Mouse (Mus musculus) left cerebral cortex, adult 8-10 months (tissue): ENCODE measurements around the gene Dclk2. TPM values are rescaled to one million over a fixed set of nuclear protein-coding genes. Genes with fewer than 3 reads are reported as not detected.

ENCODE experiments used
- DNase-seq, 2 experiments: peaks; one replicate each; pipeline ENCODE4 v3.0.0; 2022; ENCODE audit warnings: low spot score in 2 of 2
- total RNA-seq, 4 experiments: library from RNA; stranded (reverse); gene quantifications; 2 replicates each; pipeline ENCODE4 v1.2.4; 2022

The Dclk2 gene
- total RNA-seq, 4 experiments from 2014 or later: 61.3 to 67.7 (median 64.5) TPM

DNA sequence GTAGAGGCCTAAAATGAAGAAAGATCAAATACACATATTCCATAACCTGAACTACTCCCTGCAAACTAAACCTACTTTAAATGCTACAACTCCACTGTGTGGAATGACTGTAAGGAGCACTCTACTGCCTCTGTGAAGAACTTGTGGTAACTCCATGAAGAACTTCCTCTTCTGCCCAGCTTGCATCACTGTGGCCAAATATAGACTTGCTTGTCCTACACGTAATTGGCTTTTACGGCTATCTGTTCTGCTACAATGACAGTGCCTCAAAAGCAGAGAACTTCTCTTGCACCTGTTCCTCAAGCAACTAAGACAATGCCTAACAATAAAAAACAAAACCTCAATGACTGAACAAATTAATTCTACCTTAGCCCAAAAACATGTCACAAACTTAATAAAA, 26.2 kb downstream of the Dclk2 start:
- no peak for DNase-seq

- DNase-seq: no peak
Observed at GRCm38 (mm10) chr3:86887512-86887911, 33.1 kb downstream of the Dclk2 start.

- no peak for DNase-seq
Observed at GRCm38 (mm10) chr3:86885180-86885579, 35.5 kb downstream of the Dclk2 start.

DNA sequence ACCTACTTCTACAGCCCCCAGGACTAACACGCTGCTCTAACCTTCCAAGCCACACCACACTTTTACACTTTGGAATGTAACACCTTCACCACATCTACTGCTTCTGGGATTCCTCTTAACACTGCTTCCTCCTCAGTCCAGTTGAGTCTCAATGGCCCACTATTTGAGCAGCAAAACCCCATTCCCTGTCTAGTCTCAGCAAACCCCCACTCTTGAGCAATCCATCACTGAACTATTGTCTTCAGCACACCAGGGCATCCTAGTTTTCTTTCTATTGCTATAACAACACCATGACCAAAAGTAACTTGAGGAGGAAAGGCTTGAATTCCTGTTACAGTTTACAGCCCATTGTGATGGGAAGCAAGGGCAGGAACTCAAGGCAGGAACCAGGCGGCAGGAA, 36.2 kb downstream of the Dclk2 start:
- DNase-seq: no peak

GRCm38 (mm10) chr3:86883985-86884384, 36.7 kb downstream of the Dclk2 start:
- DNase-seq: no peak

GRCm38 (mm10) chr3:86875912-86876311, 44.7 kb downstream of the Dclk2 start:
- DNase-seq: no peak

GRCm38 (mm10) chr3:86873092-86873600, 47.5 kb downstream of the Dclk2 start:
- no peak for DNase-seq

GRCm38 (mm10) chr3:86870952-86871351, 49.7 kb downstream of the Dclk2 start:
- DNase-seq: no peak

- peak in 1 of 2 experiments; percentile 67 for DNase-seq
Observed at GRCm38 (mm10) chr3:86870411-86870810, 50.2 kb downstream of the Dclk2 start.

DNA sequence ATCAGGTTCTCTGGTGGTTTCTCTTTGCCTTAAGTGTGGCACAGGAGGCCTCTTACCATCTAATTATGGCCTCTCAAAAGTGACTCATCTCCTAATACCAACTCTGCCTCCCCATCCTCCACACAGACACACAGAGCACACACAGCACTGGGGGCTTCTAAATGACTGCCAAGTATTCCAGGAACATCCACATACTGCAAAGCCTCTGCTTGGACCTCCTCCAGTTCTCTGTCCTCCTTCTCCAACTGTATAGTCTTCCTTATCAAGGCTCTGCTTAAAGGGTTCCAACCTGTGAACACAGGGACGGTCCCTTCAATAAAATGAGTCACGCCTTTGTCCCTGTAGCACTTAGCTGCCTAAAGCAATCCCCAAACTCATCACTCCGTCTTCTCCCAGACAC, 51.9 kb downstream of the Dclk2 start:
- no peak for DNase-seq

DNA sequence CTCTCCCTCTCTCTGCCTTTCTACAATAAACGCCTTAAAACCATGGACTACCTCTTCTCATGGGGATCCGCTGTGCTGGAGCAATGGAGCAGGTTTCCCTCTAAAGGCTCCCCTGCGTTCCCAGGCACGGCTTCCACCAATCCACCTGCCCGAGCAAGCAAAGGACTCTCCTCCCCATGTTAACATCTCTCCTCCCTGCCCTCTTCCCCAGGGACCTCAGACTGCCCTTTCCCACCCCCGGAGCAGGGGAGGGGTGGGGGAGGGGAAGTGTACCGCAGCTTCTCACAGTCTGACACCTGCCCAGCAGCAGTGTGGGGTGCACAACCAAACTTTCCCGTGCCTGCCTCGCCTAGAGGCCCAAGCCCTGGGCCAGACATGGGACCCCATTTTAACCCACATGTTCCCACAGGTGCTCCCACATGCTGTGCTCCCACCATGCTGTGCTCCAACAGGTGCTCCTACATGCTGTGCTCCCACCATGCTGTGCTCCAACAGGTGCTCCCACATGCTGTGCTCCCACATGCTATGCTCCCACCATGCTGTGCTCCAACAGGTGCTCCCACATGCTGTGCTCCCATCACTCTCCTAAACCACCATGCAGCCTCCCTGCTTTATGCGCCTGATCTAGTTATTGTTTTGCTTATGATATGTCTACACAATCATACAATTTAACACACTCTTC, 57.2 kb downstream of the Dclk2 start:
- no peak for DNase-seq

DNA sequence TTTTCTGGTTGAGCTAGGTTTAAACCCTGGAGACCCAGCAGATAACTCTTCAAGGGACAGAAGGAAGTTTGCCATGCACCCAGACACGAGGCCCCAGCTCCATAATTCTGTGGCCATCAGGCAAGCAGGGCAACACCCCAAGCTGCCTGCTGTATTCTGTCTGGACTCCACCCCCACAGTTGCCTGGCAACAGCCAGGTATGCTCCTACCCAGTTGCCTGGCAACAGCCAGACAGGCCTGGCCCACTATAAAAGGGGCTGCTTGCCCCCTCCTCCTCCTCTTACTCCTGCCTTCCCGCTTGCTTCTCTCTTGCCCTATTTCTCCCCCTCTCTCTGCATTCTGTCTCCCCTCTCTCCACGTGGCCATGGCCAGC, 57.7 kb downstream of the Dclk2 start:
- peak in 1 of 2 experiments; percentile 68 for DNase-seq

GRCm38 (mm10) chr3:86862245-86862938, 58.3 kb downstream of the Dclk2 start:
- DNase-seq: no peak

DNA sequence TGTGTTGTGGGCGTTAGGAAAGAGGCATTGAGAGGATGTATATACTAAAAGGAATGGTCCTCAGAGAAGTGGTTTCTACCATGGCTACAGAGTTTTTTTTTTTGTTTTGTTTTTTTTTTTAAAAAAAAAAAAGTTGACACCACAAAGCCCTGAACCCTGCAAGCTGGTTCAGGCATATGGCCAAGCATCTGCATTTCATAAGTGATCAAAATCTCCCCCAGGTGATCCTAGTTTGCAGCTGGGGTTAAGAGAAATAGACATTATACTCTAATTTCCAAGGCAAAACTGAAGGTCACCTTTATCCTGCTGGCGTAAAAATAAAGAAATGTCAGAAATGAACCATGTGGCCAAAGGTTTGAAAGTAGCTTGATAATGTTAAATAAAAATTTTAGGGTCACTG, 60.9 kb downstream of the Dclk2 start:
- DNase-seq: no peak

DNA sequence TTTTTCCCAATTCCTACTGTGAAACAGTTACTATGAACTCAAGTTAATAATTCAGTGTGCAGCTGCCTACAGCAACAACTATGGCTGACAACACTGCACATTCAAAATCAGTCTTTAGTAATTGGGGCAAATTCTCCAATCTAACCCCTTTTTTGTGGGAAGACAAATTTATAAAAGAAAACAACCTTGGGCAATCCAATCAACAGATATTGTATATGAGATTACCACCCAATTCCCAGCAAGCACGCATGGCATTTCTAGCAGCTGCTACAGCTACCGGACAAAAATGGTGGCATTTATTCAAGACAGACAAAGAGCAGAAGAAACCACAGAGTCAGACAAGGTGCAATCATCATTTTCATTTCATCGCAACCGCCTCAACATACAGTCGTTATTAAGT, 62.0 kb downstream of the Dclk2 start:
- no peak for DNase-seq

DNA sequence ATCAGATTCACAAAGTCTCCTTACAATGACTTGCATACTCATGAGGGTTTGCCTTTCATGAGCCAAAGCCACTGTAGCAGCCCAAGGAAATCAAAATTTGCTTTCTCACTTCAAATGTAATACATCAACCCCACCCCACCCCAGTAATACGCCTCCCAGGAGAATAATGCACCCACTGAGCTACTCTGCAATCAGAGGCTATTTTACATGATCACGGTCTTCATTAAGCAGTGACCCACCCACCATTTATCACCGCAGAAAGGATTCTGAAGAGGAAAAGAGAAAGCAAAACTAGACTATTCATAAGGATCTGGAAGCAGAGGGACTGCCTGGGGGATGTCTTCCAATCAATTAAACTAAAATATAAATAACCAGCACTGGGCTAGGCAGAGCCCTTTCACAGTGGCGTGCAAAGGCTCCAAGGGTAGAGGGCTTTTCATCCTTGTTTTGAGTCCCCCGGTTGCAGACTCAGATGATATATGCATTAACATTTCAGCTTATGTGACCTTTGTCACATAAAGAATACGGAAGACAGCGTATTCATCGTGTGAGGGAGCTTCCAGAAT, 62.7 kb downstream of the Dclk2 start:
- DNase-seq: no peak

DNA sequence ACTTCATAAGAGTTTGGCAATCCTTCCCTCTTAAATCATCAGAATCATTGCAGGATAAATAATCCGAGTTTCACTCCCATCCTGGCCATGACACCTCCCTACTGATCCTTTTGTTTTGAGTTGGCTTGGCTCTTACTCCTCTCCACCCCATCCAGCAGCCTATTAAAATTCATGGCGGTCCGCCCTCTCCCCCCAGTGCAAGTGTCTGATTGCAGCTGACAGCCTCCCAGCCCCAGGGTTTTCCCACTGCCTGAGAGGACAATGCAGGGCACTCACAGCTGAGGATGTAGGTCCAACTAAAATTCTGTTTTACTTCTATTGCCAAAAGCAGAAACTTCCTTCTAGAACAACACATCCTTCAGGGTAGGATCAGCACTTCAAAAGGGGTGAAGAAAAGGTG, 67.8 kb downstream of the Dclk2 start:
- DNase-seq: no peak

GRCm38 (mm10) chr3:86851131-86851530, 69.5 kb downstream of the Dclk2 start:
- no peak for DNase-seq

GRCm38 (mm10) chr3:86850394-86851030, 70.1 kb downstream of the Dclk2 start:
- no peak for DNase-seq

DNA sequence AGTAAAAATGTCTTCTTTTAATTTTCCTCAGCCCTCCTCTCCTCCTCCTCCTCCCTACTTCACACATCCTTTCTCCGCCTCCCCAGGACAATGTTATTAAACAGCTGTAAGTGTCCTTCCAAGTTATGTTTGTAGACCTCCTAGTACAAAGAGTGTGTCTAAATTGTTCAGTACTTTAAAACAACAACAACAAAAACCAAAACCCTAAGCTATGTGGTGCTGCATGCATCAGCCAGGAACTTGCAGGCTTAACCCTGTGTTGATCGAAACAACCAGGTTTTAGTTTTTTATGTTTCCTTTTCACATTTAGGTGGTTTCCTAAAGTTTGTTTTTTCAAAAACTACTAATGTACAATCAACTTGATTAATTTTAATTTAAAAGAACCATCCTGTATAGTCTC, 71.3 kb downstream of the Dclk2 start:
- no peak for DNase-seq

- no peak for DNase-seq
Observed at GRCm38 (mm10) chr3:86847536-86847935, 73.1 kb downstream of the Dclk2 start.

DNA sequence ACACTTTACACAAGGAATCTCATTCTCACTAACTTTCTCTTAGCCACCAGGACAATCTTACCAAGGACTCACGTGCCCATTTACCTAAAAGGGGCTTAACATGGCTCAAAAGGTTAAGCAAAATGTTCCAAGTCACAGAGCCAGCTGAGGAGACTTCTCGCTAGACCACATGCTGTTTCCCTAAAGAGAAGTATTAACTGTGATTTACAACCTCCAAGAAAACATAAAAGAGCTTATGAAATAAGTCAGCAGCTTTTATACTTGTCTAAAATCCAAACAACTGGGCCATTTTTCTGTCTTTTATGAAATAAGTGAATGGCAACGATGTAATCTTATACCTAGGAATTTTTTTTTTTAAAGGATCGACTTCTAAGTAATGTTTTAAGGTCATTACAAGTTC, 74.6 kb downstream of the Dclk2 start:
- DNase-seq: no peak
